Mouse (Mus musculus) hindbrain, embryonic 13.5 days (tissue): ENCODE data around the gene Zfr. TPM values are rescaled to one million over a fixed set of nuclear protein-coding genes. Genes with fewer than 3 reads are reported as not detected.
"Not testable (repeated sequence)": the region's sequence is repeated elsewhere in the genome, so short reads cannot be mapped to it uniquely, and the experiment has no call there.

Experiments used
- ATAC-seq: fragments of 200-750 bp; cut with Nextera tagmentation; 2 replicates; pipeline ENCODE4 v1.8.0; 2017; ENCODE audit warnings: moderate TSS enrichment; ENCODE audit not compliant: low FRiP score
- H3K27ac ChIP-seq: fragments of 300-500 bp; sonication (generic); 2 replicates; pipeline ENCODE4 v1.5.1; 2015; ENCODE audit warnings: inconsistent platforms, mild to moderate bottlenecking, moderate library complexity
- H3K27me3 ChIP-seq: fragments of 300-500 bp; sonication (generic); 2 replicates; pipeline ENCODE4 v1.6.1; 2015; ENCODE audit warnings: mild to moderate bottlenecking, inconsistent platforms
- H3K36me3 ChIP-seq: fragments of 300-500 bp; sonication (generic); 2 replicates; pipeline ENCODE4 v1.6.1; 2015; ENCODE audit warnings: mild to moderate bottlenecking, inconsistent platforms
- H3K4me1 ChIP-seq: fragments of 300-500 bp; sonication (generic); replicated peaks from 2 replicates; pipeline ENCODE4 v1.6.1; 2015; ENCODE audit warnings: inconsistent platforms
- H3K4me2 ChIP-seq: fragments of 300-500 bp; sonication (generic); 2 replicates; pipeline ENCODE4 v1.6.1; 2015; ENCODE audit warnings: inconsistent platforms, mild to moderate bottlenecking, moderate library complexity
- H3K4me3 ChIP-seq: fragments of 300-500 bp; sonication (generic); 2 replicates; pipeline ENCODE4 v1.5.1; 2015; ENCODE audit warnings: mild to moderate bottlenecking, inconsistent platforms
- H3K9ac ChIP-seq: fragments of 300-500 bp; sonication (generic); 2 replicates; pipeline ENCODE4 v1.6.1; 2015; ENCODE audit warnings: mild to moderate bottlenecking, inconsistent platforms
- H3K9me3 ChIP-seq: fragments of 300-500 bp; sonication (generic); 2 replicates; pipeline ENCODE4 v1.6.1; 2016; ENCODE audit warnings: inconsistent platforms
- WGBS: fragments of 180-500 bp; shearing (Covaris S2); methylation state at CpG from one replicate; pipeline ENCODE4 v1.1.7; 2015; 5-methylcytosine and 5-hydroxymethylcytosine counted together
- polyA plus RNA-seq: library from polyadenylated mRNA; unstranded; fragments of >200 nt; fragmentation: Nextera tagmentation; extraction: Ambion mirVana; gene quantifications from 2 replicates; pipeline ENCODE4 v1.2.1, GENCODE M21; 2015

Gene Zfr
- polyA plus RNA-seq, 1 experiment from 2014 or later, result 147 TPM

DNA sequence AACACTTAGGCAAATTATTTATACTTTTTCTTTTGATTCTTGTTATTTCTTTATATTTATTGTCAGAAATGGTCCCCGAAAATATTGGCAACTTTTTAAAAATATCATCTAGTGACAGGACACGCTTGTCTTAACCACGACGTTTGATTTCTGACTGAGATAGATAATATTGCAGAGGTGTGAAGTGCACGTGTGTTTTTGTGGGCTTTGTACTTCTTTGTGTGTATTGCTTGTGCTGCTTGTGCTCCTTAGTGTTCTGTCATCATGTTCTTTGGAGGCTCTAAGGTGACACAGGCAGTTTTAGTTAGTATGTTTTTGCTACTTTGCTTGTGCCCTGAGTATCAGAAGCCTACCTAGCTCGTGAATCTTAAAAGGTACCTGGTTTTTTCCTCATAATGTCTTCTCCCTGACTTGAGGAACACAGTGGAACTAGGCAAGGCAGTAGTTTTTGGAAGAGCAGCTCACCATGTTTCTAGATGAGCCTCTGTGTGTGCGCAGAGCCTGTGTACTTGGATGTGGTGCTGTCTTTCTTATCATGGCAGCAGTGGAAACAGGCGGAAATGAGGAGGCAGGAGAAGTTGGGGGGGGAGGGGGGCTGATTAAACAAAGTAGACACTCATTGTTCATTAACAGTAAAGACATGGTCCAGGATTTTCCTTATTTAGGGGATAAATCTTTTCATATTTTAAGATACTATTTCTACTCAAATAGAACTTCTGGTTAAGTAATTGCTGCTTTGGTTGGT, 23.5 kb downstream of the Zfr start:
- no peaks in the 10 kb centered on the region for H3K27me3 ChIP-seq
- no peak overlapping the region for H3K27ac ChIP-seq
- no peak for ATAC-seq
- H3K36me3 ChIP-seq, result peaks cover 27% of the 10 kb centered on the region
- no peak overlapping the region for H3K4me3 ChIP-seq
- H3K4me1 ChIP-seq, result no peaks in the 10 kb centered on the region
- H3K9ac ChIP-seq, result no peak overlapping the region
- H3K9me3 ChIP-seq, result no peaks in the 10 kb centered on the region
- H3K4me2 ChIP-seq, result no peak overlapping the region
- WGBS, result 95% methylated on average over 8 of the region's 8 CpGs

DNA sequence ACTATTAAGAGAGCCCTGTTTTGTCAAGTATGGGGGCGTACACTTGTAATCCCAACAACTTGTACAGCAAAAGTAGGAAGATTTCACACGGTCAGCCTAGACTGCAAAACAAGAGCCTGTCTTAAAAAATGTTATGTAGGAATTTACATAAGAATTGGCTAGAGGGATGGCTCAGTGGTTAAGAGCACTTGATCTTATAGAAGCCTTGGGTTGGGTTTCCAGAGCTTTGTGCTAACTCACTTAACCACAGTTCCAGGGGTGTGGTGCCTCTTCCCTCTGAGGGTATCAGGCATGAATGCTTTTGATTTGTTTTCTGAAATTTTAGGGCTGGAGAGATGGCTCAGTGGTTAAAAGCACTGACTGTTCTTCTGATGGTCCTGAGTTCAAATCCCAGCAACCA, 29.8 kb downstream of the Zfr start:
- Histone ChIP-seq H3K36me3 (peaks cover 46% of the 10 kb centered on the region), H3K27me3 (no peaks in the 10 kb centered on the region), H3K4me1 (no peaks in the 10 kb centered on the region), H3K9ac (no peak overlapping the region), H3K4me2 (no peak overlapping the region), H3K9me3 (no peaks in the 10 kb centered on the region), H3K4me3 (no peak overlapping the region), H3K27ac (no peak overlapping the region)
- no peak for ATAC-seq
- WGBS, result 89% methylated on average over 2 of the region's 2 CpGs

DNA sequence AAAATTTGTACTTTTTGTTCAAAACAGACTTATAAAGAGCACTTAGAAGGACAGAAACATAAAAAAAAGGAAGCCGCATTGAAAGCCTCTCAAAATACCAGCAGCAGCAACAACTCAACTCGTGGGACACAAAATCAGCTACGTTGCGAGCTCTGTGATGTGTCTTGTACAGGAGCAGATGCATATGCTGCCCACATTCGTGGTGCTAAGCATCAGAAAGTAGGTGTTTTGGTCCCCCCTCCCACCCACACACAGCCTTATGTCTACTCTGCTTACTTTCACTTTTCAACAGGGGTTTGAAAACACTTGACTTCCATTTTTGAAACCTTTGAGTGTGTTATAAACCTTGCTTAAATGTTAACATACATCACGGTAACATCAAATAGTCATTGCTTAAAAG, 31.9 kb downstream of the Zfr start:
- no peak overlapping the region for H3K27ac ChIP-seq
- no peak overlapping the region for H3K4me3 ChIP-seq
- no peak for ATAC-seq
- H3K9me3 ChIP-seq, result no peaks in the 10 kb centered on the region
- H3K4me1 ChIP-seq, result no peaks in the 10 kb centered on the region
- H3K36me3 ChIP-seq, result peaks cover 59% of the 10 kb centered on the region
- no peak overlapping the region for H3K9ac ChIP-seq
- WGBS, result 94% methylated on average over 6 of the region's 6 CpGs
- no peak overlapping the region for H3K4me2 ChIP-seq
- no peaks in the 10 kb centered on the region for H3K27me3 ChIP-seq

DNA sequence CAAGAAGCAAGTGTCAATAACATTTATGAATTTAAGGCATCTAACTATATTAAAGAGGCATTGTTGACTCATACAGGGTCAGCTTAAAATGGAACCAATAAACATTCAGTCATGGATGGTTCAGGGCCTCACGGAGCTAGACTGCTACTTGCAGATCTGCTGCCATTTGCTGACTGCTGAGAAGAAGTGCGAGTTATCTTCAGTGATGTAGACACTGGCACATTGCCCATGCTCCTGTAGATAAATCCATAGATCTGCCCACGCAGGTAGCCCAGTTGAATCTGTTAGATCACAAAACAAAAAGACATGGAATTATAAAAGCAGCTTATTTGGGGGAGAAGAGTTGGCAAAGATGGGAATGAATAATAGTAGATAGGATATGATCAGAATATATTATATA, 36.1 kb downstream of the Zfr start:
- H3K27me3 ChIP-seq, result no peaks in the 10 kb centered on the region
- no peak for ATAC-seq
- H3K9me3 ChIP-seq, result no peaks in the 10 kb centered on the region
- H3K36me3 ChIP-seq, result peaks cover 74% of the 10 kb centered on the region
- no peak overlapping the region for H3K27ac ChIP-seq
- no peak overlapping the region for H3K9ac ChIP-seq
- H3K4me1 ChIP-seq, result no peaks in the 10 kb centered on the region
- no peak overlapping the region for H3K4me3 ChIP-seq
- no peak overlapping the region for H3K4me2 ChIP-seq
- WGBS, result 92% methylated on average over 3 of the region's 3 CpGs

DNA sequence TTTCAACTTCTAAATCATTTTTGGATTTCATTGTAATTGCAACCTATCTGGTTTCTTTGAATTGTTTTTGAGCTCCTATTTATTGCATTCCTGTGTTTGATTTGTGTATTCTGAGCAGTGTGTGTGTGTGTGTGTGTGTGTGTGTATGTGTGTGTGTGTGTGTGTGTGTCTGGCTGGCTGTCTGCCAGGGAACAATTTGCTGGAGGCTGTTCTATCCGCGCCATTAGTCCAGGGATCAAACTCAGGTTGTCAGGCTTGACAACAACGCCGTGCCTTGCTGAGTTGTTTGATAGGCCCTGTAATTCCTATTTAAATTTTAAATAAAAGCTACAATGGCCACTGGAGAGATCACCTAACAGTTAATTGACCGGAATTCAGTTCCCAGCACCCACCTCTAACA, 60.5 kb downstream of the Zfr start:
- no peak; the same call in 1 of the 2 replicates for ATAC-seq
- 55% methylated on average over 5 of the region's 5 CpGs for WGBS

DNA sequence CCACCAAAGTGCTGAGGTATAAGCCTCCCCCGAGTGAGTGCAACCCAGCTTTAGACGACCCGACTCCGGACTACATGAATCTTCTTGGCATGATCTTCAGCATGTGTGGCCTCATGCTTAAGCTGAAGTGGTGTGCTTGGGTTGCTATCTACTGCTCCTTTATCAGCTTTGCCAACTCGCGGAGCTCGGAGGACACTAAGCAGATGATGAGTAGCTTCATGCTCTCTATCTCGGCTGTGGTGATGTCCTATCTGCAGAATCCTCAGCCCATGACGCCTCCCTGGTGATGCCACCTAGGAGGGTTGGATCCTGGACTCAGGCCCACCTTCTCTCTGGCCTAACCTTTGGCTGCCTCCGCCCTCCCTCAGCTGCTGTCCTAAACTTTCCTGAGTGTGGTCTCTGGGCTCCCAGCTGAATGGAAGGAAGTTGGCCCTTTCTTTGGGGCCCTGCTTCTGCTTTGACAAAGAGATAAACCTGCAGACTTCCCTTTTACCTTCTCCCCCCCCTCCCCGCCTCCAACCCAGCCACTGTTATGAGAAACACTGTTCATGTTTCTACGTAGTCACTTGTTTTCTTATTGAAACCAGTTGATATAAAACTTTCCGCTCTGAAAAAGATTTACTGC, 63.7 kb downstream of the Zfr start:
- H3K9ac ChIP-seq, H3K27ac ChIP-seq, H3K27me3 ChIP-seq, H3K4me1 ChIP-seq, H3K4me2 ChIP-seq, ATAC-seq, H3K9me3 ChIP-seq, H3K4me3 ChIP-seq: not testable (repeated sequence)
- H3K36me3 ChIP-seq, result peaks cover 47% of the 10 kb centered on the region
- 96% methylated on average over 13 of the region's 13 CpGs for WGBS

More for the DNA sequence above, 60.5 kb downstream of the Zfr start:
- no peak overlapping the region for H3K4me3 ChIP-seq
- no peaks in the 10 kb centered on the region for H3K9me3 ChIP-seq
- H3K9ac ChIP-seq, result no peak overlapping the region
- peaks cover 63% of the 10 kb centered on the region for H3K36me3 ChIP-seq
- no peak overlapping the region for H3K4me2 ChIP-seq
- no peaks in the 10 kb centered on the region for H3K27me3 ChIP-seq
- H3K4me1 ChIP-seq, result no peaks in the 10 kb centered on the region
- H3K27ac ChIP-seq, result no peak overlapping the region

DNA sequence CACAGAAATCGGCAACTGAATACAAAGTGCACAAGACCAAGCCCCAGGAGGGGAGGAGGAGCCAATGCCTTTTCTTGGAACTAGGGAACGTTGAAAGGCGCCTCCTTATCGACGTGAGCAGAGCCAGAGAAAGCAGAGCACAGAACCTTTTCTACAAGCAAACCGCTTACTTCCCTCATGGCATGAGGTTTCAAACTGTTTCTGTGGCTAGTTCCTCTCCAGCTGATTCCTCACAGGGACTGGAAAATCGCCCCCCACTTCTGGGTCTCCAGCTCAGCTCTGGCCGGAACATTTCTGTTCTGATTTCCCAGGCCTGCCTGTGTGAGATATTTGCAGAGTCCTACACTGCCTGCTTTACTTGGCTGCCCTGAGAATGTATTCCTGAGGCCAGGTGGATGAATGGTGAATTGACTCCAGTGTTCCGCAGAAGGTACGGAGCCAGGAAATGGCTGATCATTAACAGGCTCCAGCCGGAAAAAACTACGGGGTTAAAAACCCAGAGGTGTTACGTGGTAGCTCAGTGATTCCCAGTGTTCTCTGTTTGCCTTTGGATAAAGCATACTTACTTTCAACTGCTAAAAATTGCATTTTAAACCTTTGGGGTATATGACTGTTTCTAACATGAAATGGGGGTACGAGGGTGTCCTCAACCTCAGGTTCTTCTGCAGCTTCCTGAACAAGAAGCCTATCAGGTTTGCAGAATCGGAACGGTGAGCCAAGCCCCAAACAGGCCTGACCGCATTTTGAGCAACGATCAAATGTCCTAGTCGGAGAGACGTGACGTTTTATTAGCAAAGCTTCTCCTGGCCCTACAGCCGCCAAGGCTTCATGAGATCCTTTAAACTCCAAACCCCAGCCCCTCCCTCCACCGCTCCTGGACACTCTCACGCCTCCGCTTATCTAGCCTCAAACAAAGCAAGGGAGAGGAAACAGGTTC, 76.5 kb downstream of the Zfr start:
- 73% methylated on average over 25 of the region's 25 CpGs for WGBS
- Histone ChIP-seq H3K9ac (no peak overlapping the region), H3K9me3 (no peaks in the 10 kb centered on the region), H3K4me3 (no peak overlapping the region), H3K4me2 (no peak overlapping the region), H3K27me3 (no peaks in the 10 kb centered on the region), H3K36me3 (peaks cover 9% of the 10 kb centered on the region), H3K4me1 (no peaks in the 10 kb centered on the region; the same call in 1 of the 2 replicates), H3K27ac (no peak overlapping the region)
- no peak for ATAC-seq

DNA sequence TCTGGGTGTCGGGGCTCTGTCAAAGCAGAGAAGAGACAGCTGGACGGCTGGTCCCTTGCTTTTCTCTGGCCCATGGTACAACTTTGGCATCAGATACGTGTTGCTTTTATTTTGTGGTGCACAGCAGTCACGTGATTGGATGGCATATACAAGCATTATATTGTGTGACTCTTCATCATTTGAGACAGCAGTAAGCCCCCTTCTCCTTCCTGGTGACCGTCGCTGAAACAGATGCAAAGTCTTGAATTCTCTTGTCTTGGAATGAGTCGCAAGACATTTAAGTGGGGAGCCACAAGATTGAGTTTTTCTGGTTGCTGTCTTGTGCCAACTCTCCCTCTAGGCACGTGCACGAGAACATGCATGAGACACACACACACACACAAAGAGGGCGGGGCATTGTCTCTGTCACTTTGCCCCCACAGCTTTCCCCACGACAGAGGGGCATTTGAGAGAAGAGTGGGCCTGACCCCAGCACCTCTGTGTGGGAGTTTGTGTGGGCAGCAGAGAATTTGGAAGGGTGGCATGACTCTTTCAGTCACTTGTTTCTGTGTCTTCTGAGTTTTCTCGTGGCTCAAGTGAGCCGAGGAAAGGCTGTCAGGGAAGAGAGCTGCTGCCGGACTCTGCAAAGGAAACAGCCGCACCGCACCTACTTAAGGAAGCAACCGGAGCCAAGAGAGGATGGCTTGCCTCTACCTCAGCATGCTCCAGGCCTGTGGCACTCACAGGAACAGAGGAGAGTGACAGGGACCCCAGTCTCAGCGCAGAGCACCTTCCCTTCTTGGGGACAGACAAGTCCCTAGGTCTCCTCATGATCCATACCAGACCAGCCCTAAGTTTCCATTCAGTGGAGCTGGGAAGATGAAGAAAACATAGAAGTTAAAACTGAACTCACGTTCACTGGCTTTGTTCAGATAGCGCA, 77.4 kb downstream of the Zfr start:
- peaks cover 7% of the 10 kb centered on the region for H3K36me3 ChIP-seq
- H3K4me3 ChIP-seq, result no peak overlapping the region
- no peak for ATAC-seq
- H3K9ac ChIP-seq, result no peak overlapping the region
- 72% methylated on average over 20 of the region's 20 CpGs for WGBS
- H3K27ac ChIP-seq, result no peak overlapping the region
- no peaks in the 10 kb centered on the region for H3K27me3 ChIP-seq
- H3K4me1 ChIP-seq, result no peaks in the 10 kb centered on the region; the same call in 1 of the 2 replicates
- no peak overlapping the region for H3K4me2 ChIP-seq
- H3K9me3 ChIP-seq, result no peaks in the 10 kb centered on the region

DNA sequence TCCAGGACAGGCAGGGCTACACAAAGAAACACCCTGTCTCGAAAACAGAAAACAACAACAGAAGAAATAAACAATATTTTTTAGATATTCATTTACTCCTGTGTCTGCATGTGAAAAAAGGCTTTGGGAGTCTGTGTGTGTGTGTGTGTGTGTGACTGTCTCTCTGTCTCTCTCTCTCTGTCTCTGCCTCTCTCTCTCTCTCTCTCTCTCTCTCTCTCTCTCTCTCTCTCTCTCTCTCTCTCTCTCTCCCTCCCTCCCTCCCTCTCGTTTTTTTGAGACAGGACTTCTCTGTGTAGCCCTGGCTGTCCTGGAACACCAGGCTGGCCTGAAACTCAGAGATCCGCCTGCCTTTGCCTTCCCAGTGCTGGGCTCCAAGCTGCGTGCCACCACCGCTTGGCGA, 78.3 kb downstream of the Zfr start:
- Histone ChIP-seq H3K27ac (no peak overlapping the region), H3K4me2 (no peak overlapping the region), H3K9me3 (no peaks in the 10 kb centered on the region), H3K9ac (no peak overlapping the region), H3K27me3 (no peaks in the 10 kb centered on the region), H3K4me3 (no peak overlapping the region), H3K4me1 (no peaks in the 10 kb centered on the region; the same call in 1 of the 2 replicates), H3K36me3 (no peaks in the 10 kb centered on the region)
- ATAC-seq, result no peak
- 86% methylated on average over 5 of the region's 6 CpGs for WGBS

DNA sequence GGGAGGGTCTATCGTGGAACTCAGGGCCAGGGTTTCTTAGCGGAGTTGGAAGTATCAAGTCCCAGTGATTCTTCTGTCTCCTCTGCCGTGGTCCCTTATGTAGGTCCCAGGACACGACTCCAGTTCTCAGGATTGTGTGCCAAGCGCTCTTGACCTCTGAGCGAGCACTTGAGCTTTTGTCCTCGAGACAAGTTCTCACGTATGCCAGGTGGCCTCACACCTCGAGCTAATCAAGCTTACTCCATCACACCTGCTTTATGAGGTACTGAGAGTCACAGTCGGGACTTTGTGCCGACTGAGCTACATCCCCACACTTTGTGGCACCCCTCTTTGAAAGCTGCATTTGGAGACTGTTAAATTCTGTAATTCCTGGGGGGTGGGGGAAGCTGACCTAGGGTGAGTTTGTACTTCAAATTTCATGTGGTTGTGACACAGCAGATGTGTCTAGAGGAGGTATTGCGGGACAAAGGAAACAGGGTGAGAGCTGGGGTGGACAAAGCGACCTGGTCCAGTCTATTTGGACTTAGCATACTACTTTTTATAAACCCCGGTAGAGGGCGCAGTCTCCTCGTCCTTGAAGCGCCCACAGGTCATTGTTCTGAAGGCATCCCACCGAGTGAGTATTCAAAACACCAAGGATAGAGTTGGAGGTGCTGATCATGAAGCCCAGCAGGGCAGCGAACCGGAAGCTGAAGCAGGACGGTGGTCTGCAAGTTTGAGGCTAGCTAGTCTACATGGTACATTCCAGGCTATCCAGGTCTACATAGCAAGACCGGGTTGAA, 79.0 kb downstream of the Zfr start:
- Histone ChIP-seq H3K4me1 (no peaks in the 10 kb centered on the region; the same call in 1 of the 2 replicates), H3K4me3 (no peak overlapping the region), H3K9ac (no peak overlapping the region), H3K27ac (no peak overlapping the region), H3K9me3 (no peaks in the 10 kb centered on the region), H3K27me3 (no peaks in the 10 kb centered on the region), H3K4me2 (no peak overlapping the region), H3K36me3 (no peaks in the 10 kb centered on the region)
- 39% methylated on average over 22 of the region's 22 CpGs for WGBS
- ATAC-seq, result peak; percentile 63

DNA sequence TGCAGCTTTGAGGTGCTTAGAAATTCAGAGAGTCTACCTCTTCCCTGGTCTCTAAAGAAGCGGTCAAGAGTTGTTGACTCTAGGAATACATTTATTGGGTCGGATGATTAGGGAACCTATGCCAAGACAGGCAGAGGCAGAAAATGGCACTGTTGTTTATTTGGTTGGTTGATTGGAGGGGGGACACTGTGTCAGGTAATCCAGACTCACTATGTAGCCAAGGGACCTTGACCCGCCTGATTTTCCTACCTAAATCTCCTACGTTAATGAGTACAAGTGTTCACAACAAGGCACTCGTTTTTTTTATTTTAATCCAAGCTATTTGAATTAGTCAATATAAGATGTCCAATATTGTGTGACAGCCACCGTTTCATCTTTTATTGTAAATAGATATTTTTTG, 79.7 kb downstream of the Zfr start:
- H3K4me1 ChIP-seq, result no peaks in the 10 kb centered on the region; the same call in 1 of the 2 replicates
- no peak overlapping the region for H3K4me2 ChIP-seq
- H3K9ac ChIP-seq, result no peak overlapping the region
- no peaks in the 10 kb centered on the region for H3K36me3 ChIP-seq
- H3K27me3 ChIP-seq, result no peaks in the 10 kb centered on the region
- 89% methylated on average over 6 of the region's 6 CpGs for WGBS
- H3K4me3 ChIP-seq, result no peak overlapping the region
- no peak for ATAC-seq
- no peaks in the 10 kb centered on the region for H3K9me3 ChIP-seq
- H3K27ac ChIP-seq, result no peak overlapping the region
